Mouse (Mus musculus) naive thymus-derived CD4-positive, alpha-beta T cell, adult 5 months (primary cell): ENCODE measurements around the gene Nat8f2. TPM values are rescaled to one million over a fixed set of nuclear protein-coding genes. Genes with fewer than 3 reads are reported as not detected.

ENCODE experiments used
- polyA plus RNA-seq: library from polyadenylated mRNA; unstranded; fragments of 100-300 nt; shearing (Covaris generic); gene quantifications from one replicate; pipeline ENCODE4 v1.2.1, GENCODE M21; 2017

Gene Nat8f2
- polyA plus RNA-seq = not detected

DNA sequence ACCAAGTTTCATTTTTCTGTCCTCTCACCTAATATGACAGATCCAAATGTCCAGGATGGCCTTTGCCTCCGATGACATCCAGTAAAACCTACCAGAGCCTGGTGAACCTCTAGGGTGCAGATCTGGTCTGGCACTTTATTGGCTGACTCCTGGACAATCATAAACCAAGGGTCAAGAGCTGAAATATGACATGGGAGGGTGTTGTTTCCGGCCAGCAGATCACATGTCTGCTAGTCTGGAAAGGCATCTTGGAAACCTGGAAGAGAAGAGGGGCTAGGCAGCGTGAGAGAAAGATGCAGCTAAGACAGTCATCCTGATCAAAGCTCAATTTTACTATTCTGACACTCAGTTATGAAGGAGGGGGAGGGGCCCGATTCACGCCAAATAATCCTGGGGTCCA, at the start of gene Nat8f2:
Gene Nat8f2, minus strand, starts transcription at position 153 of the 400 bp plus-strand sequence.

DNA sequence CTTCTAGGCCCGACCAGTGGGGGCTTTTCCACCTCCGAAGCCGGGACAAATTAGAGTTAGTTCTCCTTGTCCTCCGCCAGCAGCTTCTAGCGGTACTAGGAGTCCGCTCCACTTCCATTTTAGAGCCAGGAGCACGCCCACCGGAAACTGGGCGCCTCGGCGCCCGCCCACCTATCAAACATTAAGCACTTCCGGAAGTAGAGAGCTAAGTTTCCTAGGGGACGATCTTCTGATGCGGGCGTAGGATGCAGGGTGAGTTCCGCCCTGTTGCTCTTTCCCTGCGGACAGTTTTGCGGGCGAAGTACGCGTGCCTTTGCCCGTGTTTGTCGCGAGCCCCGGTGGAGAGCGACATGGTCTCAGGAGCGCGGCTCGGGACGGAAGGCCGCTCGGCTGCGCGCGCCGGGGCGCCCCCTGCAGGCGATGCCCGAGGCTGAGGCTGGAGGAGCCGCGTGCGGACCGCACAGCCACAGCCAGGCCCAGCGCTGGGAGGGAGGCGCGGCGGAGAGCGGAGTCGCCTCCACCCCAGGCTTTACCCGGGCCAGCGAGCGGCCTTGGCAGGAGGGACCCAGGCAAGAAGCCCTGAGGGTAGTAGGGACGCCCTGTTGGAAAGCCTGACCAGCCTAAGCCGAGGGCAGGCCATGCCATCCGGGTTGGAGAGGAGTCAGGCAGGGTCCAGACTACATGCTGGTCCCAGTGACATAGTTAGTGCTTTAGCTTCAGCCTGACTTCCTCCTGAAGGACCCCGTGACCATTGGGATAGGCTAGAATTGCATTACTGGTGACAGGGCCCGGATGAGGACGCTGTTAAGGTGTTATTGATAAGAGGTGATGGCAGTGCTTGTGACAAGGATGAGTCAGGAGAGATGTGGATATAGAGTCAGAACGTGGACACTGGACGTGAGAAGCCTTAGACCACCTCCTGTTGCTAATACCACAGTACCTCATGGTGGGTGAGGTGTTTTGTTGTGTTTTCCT, 46.9 kb upstream of the Nat8f2 start, which contains the start of gene Nat8f1:
Gene Nat8f1, minus strand, starts transcription at position 149 of the 975 bp plus-strand sequence.

DNA sequence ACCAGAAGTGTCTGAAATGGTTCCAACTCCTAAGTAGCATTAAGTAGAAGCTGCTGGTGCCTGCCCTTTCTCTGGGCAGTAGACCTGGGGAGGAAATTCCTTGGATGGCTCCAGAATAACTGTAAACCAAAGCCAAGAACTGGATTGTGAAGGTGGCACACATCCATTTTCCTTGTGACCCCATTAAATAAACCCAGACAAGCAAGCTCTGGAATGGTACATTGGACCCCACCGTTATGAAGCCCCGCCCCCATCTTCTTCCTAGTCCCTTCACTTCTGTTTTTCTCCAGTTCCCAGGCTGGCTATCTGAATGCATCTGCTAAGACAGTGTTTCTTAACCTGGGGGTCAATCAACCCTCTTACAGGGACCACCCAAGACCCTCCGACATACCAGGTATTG, 42.6 kb upstream of the Nat8f2 start, which contains the start of gene Tprkb:
Gene Tprkb, plus strand, starts transcription at position 279 of the 400 bp plus-strand sequence.

DNA sequence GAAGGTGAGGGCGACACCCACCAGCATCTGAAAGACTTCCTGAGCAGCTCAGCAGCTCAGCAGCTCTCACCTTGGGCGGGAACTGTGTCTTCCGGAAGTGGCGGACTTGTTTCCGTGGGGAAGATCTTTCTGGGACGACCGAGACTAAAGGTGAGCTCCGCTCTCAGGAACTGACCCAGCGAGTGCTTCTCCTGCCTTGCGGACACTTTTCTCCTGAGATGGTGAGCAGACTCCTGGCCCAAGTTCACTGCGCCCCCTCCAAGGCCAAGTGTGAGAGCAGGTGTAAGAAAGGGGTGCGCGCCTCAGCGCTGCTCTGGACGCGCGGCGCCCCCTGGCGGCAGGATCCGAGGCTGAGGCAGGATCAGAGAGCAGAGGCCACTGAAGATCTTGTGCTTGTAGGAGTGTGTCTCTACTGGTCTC, 35.7 kb upstream of the Nat8f2 start, which contains the start of gene Nat8f4:
Gene Nat8f4, minus strand, starts transcription at position 243 of the 420 bp plus-strand sequence.

DNA sequence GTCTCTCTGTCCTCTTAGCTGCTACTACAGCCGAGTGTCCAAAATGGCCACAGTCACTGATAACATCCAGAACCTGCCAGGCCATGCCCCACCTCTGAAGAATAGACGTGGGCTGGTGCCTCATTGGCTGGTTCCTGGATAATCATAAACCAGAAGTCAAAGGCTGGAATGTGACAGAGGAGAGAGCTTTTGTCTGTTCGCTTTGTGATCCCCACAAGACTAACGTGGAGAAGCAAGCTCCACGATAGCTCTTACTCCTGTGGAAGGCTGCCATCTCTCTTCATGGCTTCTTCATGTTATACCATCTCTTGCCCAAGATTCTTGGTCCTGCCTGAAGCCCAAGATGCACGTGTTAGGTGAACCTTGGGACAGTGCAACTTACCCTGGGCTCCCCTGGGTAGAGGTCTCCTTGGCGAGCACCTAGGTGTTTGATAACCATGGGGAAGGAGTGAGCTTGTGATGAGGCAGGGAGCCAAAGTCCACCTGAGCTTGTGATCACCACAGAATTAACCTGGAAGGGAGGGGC, 37.1 kb downstream of the Nat8f2 start, which contains the start of gene Nat8:
Gene Nat8, minus strand, starts transcription at position 287 of the 526 bp plus-strand sequence.

DNA sequence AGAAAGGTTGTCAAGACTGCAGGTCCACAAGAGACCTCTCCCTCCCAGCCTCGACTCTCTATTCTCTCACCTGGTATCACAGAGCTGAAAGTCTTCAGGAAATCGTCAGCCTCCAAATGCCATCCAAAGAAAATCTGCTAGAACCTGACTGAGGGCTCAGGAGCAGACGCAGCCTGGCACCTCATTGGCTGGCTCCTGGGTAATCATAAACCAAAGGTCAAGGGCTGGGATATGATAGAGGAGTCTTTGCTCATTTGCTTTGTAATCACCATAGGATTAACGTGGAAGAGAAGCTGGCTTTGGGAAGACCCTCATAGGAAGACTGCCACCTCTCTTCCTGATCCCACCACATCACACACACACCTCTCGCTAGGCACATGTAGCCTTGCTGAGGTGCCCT, 48.1 kb downstream of the Nat8f2 start, which contains the start of the genes Nat8f6 and Nat8f5:
Gene Nat8f6, minus strand, starts transcription at position 118 of the 400 bp plus-strand sequence.
Gene Nat8f5, minus strand, starts transcription at position 136 of the 400 bp plus-strand sequence.

Other genes starting within 250 kb of the Nat8f2 start
- gene Nat8f7, start 156.0 kb downstream of the Nat8f2 start, polyA plus RNA-seq = not detected
- not detected for gene Nat8f3, start 103.4 kb downstream of the Nat8f2 start, polyA plus RNA-seq
- not detected for gene Nat8f6, start 48.2 kb downstream of the Nat8f2 start, polyA plus RNA-seq
- gene Nat8f5, start 48.2 kb downstream of the Nat8f2 start, polyA plus RNA-seq = not detected
- not detected for gene Nat8, start 37.1 kb downstream of the Nat8f2 start, polyA plus RNA-seq
- 2.8 TPM for gene Nat8f4, start 35.7 kb upstream of the Nat8f2 start, polyA plus RNA-seq
- 25.1 TPM for gene Tprkb, start 42.7 kb upstream of the Nat8f2 start, polyA plus RNA-seq
- 3.3 TPM for gene Nat8f1, start 46.5 kb upstream of the Nat8f2 start, polyA plus RNA-seq
- 278 TPM for gene Dusp11, start 92.5 kb upstream of the Nat8f2 start, polyA plus RNA-seq
- gene Figla, start 147.0 kb upstream of the Nat8f2 start, polyA plus RNA-seq = not detected
- not detected for gene Add2, start 159.5 kb upstream of the Nat8f2 start, polyA plus RNA-seq